Mouse (Mus musculus): ENCODE data around the gene Apoa1.

- TF ChIP-seq POLR2A (IDR thresholded peaks at IDR 0.05; ENCODE audit: borderline replicate concordance, low read depth, low read length) (no peak), CTCF (IDR thresholded peaks at IDR 0.05; ENCODE audit: low read depth, low read length) (peak; percentile 67)
These were observed 1.4 kb downstream of the Apoa1 start for GRCm38 (mm10) chr9:46229573-46230449.

Measured in bone marrow macrophage, adult 2 months (primary cell).